Mouse (Mus musculus): ENCODE results near the gene Ccr4.

Gene Ccr4

DNA sequence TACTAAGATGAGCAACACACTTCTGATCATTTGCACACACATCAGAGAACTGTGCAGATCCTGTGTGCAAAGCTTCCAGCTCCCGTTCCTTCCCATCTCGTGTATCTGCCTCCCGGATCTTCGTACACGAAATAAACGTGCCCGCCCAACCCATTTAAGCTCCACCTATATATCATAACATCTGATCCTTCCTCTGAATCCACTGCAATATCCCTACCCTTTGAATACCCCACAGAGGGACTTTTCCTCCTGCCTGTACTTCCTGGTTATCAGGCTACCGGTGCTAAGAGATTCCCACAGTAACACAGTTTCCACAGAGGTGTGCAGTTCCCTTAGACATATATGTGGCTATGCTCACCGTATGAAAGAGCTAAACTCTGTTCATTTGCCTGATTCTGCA is at the start of gene Ccr4:
Ccr4 (minus strand) TSS at position 101 of the 400 bp plus-strand sequence.
- no peak for DNase-seq (ENCODE audit: low spot score)

DNA sequence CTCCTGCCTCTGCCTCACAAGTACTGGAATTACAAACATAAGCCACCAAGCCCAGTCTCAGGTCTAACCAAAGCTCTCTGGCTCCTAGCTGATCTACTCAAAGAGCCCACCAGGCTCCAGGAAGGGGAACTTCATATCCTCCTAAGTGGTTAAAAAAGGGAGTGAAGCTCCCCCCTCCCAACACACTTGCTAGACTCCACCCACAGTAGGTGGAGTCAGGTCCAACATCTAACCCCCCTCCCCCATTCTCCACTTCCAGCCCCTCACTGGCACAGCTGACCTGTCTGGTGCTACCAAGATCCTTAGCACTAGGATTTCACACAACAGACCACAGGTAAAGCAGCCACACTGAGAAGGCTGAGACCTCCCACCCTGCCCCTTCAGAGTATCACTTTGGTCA is 49.1 kb upstream of the Ccr4 start:
- DNase-seq (ENCODE audit: low spot score) = no peak

DNA sequence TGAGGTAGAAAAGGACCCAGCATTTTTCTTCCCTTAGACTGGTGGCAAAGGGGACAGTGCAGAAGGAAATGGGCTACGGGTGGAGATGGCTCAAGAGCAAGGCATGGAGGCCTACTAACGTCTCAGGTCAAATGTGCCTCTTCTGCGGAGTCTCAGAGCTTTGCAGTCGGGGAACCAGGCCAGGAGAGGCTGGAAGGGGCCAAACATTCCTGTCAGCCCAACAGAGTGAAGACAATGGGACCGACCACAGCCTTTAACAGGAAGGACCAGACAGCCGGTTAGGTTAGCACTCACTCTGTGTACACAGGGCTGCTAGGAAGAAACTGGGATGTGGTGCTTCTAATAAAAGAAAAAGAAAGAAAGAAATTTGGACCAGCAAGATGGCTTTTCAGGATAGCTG is 45.3 kb upstream of the Ccr4 start:
- DNase-seq (ENCODE audit: low spot score) = no peak

DNA sequence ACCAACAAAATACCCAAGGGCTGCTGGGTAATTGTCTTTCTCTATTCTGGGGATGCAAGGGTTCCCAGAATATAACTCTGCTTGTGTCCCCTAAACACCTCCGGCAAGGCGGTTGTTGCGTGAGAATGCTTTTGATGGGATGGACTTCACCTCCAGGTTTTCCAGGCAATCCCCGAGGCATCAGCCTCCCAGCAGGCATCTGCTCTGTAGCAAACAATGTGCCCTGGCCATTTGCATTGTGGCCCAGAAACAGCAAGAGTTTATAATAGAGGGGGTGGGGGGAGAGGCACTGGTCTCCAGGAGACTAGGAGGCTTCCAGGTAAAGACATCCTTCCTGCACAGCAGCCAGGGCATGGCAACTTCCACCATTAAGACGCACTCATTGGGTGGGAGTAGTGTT is 44.4 kb upstream of the Ccr4 start:
- no peak for DNase-seq (ENCODE audit: low spot score)

DNA sequence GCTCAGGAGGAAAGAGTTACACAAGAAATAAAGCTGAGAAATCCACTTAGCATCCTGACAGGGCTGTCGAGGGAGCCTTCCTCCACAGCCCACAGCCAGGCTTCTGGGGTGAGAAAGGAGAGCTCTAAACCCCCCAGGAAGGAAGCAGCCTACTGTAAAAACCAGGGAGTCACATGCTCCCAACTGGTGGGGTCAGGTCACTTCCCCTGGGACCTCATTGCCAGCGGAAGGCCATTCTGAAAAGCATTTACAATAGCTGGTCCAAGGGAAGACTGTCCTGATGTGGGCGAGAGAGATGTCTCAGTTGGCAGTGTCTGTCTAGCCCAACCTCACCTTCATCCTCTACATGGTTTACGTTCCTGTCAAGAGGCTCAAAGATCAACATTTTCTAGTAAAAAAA is 43.8 kb upstream of the Ccr4 start:
- no peak for DNase-seq (ENCODE audit: low spot score)

DNA sequence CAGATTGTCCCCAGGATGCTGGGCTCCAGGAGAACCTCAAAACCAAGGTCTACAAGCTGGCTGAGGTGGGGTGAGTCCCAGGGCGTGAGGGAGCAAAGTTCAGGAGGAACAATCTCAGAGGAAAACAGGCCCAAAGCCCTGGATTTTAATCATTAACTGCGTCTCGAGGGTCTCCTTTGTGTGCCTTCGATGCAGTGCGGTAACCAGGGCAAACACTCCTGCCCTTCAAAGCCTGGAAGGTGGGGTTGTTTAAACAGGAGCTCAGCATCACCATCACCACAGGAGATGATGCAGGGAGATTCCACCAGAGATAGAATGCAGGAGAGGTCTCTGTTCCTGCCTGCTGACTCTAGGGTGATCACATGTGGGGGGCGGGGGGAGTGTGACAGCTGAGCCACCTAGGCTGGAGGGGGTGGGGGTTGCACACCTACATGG is 42.9 kb upstream of the Ccr4 start:
- DNase-seq (ENCODE audit: low spot score) = no peak

DNA sequence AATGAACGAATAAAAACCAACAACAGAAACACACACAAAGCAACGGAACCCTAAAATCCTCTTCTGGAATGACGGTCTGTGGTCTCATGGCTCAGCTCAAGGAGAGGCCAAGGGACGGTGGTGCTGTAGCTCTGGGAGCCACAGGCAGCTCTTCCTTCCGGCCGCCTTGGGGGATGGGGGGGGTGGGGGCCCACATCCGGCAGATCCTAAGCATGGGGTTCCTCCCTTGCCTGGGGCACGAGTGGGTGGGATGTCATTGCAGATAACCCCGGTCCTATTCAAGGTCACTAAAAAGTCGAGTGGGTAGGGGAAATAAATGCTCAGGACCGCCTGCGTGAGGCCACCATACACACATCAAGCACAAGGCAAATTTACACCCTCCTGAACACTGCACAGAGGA is 42.0 kb upstream of the Ccr4 start:
- DNase-seq (ENCODE audit: low spot score) = no peak

DNA sequence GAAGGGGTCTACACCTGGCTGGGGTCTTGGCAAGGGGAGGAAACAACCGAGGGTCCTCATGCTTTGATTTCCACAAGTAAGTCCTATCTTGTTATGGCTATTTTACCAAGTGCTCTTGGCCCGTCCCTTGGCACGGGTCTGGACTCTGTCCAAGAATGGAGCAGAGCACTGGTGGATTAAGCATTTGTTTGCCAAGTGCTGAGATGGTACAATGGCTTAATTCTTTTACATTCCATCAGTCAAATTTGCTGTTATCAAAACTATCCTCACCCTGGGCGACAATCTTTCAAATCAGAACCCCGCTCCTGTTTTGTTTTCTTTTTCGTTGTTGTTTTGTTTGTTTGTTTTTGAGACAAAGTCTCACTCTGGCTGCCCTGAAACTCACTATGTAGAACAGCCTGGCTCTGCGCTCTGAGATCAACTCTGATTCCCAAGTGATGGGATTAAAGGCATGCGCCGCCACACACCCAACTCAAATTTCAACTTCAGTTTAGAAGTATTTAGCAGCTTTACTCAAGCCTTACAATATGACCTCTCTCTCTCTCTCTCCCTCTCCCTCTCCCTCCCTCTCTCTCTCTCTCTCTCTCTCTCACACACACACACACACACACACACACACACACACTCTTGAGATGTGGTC is 40.2 kb upstream of the Ccr4 start:
- no peak for DNase-seq (ENCODE audit: low spot score)

DNA sequence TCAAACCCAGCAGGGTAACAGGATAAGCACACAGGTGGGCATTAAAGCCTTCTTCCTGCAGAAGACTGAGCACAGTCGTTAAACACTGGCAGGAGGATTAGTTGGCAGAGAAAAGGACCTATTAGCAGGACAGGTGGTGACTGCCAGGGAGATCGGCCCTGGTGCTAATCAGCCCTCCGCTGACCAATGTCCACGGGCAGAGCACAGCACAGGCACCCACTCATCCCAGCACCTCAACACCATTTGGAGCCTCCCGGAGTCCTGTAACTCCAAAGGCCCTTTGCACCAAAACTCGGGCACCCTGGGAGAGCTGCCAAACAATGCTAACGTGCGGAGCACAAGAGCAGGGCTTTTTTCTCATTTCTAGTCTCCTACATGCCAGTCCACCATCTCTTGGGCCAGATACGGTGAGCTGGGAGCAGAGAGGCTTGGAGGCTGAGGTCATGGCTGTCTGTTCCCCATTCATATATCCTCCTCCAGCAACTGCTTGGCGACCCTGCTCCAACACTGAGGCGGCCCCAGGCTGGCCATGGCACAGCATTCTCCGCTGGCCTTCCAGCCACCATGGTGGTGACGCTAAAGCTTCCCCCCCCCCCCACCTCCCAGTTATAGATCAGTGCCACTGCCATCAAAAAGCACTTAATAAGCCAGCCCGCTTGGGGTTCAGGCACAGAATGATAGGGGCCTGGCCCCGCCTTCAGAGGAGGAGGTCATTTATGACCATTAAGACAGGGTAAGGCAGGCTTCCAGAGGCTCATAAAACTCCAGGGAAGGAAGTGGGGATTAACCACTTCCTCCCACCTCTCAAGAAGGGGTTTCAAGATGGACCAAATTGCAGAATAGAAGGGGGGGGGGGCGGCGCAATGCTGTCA is 39.4 kb upstream of the Ccr4 start:
- DNase-seq (ENCODE audit: low spot score) = no peak

DNA sequence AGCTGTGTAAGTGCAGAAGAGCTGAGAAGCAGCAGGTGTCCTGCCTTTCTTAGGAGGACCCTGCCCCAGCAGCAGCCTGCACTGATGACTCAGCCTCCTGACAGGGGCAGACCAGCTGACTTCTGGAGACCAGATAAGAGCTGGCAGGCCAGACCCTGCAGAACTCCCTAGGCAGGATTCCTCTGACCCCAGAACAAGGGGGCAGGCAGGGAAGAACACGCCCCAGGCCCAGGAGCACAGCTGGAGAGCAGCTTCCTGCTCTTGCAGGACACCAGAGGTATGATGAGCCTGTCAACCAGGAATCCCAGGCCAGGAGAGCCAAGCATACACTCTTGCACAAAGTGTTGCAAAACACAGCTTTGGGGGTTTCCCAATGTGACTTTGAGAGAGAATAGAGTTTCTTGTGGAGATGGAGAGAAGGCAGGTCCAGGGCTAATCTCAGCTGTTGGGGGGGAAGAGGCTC is 36.6 kb upstream of the Ccr4 start:
- no peak for DNase-seq (ENCODE audit: low spot score)

DNA sequence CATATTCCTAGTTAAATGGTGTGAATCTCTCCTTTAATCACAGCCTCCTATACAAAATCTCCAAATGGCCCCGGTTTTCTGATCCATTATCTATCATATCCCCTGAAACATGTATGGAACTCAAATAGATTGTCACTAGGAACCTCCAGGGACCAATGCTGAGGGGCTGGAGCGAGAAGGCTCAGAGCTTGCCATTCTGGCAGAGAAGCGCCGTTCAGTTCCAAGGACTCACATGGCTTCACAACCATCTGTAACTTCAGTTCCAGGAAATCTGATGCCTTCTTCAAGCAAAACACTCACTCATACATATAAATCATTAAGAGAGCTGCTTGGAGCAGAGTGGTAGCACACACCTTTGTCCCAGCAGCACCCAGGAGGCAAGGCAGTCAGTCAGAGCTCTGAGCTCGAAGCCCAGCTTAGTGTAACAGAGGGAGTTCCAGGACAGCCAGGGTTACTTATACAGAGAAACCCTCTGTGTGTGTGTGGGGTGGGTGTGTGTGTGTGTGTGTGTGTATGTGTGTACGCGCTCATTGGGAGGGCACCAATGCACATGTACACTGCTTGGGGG is 34.4 kb upstream of the Ccr4 start:
- DNase-seq (ENCODE audit: low spot score) = no peak

DNA sequence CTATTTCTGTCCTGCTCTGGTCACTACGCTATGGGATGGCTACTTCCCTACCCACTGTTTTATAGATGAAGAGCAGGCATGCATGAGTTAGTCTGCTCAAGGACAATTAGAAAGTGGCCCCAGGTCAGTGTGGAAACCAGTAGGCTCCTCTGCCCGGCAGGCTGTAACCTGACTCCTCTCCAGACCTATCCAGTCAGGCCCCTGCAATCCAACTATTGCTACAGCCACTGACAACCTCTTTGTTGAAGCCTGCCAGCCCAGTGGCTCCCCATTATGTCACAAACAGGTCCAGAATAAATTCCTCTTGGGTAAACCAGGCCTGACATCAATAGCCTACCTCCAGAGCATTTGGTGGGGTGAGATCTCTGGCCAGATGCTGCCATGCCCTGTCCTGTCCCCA is 31.9 kb upstream of the Ccr4 start:
- DNase-seq (ENCODE audit: low spot score) = no peak

DNA sequence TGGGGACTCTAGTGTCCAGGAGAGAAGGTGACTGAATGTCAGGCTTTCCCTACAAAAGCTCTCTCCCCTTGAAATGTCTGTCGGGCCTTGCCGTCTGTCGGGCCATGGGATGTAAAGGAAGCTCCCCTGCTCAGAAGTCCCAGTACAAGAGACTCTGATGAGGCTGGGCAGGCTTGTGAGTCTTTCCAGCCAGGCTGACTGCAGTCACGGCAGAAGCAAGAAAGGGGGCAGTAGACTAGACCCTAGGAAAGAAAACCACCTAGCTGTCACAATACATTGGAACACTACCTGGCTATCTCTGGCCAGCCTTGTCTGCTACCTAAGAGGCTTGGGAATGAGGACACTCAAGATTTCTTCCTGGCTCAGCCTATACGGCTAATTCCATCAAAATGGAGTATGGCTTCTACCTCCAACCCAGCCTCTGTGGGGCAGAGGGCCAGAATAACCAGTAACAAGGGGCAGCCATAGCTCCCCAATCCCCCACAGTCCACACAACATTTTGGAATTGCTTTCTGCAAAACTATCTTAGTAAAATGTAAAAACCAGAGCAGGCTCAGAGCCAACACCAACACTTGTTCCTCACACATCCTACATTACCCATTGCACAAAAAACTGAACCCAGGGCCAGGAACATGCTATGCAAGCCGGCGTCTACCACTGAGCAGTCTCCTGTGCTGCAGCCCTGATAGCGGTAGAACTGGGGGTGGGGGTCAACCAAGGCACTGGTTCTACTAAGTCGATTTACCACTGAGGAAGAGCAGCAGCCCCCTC is 30.2 kb upstream of the Ccr4 start:
- DNase-seq (ENCODE audit: low spot score) = no peak

DNA sequence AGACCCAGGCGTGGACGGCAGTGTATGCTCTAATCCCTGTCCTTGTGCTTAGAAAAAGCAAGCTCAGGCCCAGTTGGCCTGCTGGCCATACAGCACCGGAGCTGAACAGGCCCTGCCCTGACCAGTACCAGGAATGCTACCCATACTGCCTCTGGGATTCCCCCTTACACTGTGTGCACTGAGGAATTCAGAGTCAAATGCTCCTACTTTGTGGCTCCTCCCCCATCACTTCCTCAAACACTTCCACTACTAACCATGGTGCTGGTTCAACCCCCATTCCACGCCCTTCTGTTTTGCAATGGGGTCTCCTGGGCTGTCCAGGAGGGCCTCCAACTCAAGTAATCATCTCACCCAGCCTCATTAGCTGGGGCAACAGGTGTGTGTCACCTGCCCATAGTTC is 29.1 kb upstream of the Ccr4 start:
- no peak for DNase-seq (ENCODE audit: low spot score)

DNA sequence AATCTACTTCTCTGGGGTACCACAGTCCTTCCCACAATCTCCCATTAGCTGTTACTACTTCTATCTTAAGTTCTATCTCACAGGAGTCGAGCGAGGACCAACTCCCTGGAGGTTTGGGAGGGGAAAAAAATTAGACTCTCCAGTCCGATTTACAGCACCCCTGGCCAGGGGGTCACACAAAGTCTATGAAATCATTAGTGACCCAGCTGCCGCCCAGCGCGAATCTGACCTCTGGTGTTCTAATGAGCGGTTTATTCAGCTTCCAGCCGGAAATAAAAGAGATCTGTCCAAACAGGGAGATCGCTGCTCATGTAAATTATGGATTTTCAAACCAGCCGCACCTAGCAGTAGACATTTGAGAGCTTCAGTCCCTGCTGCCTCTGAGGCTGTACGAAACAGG is 26.6 kb upstream of the Ccr4 start:
- DNase-seq (ENCODE audit: low spot score) = no peak

DNA sequence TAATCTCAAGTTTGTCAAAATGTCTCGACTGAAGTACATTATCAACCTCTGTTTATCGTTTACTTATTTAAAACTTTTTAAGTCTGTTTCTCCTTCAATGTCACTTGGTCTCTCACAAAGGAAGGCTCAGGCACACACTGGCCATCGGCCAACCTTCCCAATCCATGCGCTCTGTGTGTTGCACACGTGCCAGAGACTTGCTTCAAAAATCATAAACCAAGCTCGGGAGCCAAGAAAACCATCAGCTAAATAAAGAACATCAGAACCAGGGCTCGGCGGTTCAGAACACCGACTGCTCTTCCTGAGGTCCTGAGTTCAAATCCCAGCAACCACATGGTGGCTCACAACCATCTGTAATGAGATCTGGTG is 23.9 kb upstream of the Ccr4 start:
- no peak for DNase-seq (ENCODE audit: low spot score)

DNA sequence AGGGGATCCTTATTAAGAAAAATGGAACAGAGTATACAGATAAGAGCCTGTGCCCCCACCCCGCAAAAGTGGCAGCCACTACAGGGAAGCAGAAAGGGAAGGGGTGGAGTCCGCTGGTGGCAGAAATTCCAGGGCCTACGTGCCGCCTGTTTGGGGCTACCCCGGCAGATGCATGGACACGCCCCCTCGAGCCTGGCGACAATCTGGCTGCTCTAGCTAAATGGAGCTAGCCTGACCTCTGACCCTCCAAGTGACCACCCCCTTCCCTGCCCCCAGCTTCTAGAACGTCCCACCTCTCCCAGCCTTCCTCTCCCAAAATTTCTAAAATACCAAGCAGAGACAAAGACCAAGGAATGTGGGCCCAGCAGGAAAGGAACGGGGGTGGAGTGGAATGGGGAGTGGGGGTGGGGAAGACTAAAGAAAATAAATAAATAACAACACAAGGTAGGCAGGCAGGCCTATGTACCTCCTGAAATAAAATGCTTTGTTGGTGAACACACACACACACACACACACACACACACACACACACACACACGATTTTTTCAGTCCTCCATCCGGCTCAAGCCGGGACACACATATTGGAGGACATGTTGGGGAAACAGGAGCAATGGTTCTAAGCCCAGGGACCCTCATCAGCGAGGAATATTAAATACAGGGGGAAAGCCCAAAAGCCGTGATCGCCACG is 23.4 kb upstream of the Ccr4 start:
- DNase-seq (ENCODE audit: low spot score) = no peak

DNA sequence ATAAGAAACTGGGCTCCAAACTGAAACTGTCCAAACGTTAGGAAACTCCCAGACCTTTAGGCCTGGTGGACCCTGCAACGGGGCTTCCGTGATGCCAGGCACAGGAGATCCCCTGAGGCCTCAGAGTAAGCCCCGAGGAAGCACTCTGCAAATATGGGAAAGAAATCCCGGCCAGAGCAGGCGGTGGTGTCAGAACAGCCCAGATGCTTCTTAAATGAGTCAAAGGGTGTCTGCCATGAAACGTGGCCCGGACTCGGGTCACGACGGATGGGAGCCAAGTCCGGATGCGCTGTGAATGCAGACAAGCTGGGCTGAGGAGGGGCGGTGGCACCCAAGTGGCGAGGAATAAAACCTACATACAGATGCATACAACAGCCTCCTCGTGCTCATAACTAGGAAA is 22.4 kb upstream of the Ccr4 start:
- DNase-seq (ENCODE audit: low spot score) = no peak

DNA sequence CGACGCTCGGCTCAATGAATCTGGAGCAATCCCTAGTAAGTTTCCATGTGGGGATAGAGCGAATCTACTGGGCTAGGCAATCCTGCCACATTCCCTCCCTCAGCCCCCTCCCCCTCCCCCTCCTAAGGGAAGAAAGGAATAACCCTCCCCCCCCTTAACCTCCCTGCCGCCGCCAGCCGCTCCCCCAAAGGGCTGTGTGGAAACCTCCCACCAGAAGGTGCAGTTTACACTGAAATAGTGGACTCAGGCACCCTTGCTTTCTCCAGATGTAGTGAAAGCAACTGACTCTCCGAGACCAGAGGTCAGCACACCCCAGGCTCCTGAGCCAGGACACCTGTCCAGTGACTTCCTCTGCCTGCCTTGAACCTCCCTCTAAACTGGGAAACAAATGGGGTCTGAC is 21.9 kb upstream of the Ccr4 start:
- no peak for DNase-seq (ENCODE audit: low spot score)

DNA sequence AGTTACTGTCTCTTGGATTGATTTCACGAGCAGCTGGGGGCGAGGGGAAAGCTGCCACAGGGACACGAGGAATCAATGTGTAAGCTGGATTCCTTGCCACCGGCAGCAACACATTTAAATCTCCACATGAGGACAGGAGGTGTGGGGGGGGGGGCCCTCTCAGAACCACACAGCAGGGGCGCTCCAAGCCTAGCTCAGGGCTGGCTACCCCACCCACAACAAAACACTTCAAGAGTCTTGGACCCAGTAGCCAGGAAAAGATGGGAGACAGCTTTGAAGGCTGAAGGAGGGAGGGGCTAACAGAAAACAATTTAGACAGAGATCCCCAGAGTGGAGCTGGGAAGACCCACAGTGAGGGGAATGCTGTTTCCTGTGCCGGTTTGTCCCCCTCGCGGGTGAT is 21.2 kb upstream of the Ccr4 start:
- DNase-seq (ENCODE audit: low spot score) = no peak

DNA sequence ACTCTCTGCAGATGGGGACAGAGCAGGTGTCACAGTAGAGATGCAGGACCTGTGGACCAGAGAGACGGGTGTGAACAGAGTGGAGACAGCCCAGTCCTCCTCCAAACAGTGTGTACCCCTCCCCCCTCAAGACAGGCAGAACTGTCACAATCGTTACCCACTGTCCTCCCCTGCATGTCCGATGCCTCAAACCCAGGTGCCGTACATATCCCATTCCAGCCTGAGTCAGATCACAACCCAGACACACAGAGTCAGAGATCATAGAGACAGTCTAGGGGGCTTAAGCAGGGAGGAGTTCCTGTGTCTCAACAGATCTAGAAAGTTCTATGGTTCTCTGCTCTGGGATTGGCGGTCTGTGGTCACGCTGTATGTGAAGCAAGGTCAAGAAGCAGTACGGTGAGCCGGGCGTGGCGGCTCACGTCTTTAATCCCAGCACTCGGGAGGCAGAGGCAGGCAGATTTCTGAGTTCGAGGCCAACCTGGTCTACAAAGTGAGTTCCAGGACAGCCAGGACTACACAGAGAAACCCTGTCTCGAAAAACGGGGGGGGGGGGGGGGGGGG is 20.4 kb upstream of the Ccr4 start:
- no peak for DNase-seq (ENCODE audit: low spot score)

DNA sequence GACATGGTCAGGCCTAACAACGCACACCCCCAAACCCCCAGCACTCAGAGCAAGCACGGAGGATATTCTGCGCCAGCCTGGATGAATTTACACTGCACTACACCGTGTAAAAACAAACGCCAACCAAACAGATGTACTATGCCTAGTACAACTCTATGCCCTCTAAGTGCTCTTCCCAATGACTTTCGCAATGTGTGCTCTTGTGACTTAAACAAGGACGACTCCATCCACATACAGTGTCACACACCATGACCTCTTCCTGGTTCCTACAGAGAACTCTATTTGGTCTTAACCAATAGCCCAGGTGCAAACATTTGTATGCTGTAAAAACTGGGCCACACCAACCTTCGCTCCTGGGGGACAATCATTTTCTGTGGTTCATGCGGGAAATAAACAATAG is 17.8 kb upstream of the Ccr4 start:
- no peak for DNase-seq (ENCODE audit: low spot score)

Measured in spleen, adult 12 weeks (tissue).